Mouse (Mus musculus) limb, embryonic 15.5 days (tissue): ENCODE measurements around the gene Ap3s2. TPM values are rescaled to one million over a fixed set of nuclear protein-coding genes. Genes with fewer than 3 reads are reported as not detected.
A peak's percentile ranks its signal among the peaks of the same experiment; 100 is the strongest.

ENCODE experiments used
- ATAC-seq: fragments of 200-750 bp; cut with Nextera tagmentation; 2 replicates; pipeline ENCODE4 v1.8.0; 2017; ENCODE audit warnings: low read depth, moderate TSS enrichment; ENCODE audit not compliant: insufficient number of reproducible peaks, low FRiP score, low TSS enrichment
- H3K27ac ChIP-seq: fragments of 300-500 bp; sonication (generic); 2 replicates; pipeline ENCODE4 v1.5.1; 2015; ENCODE audit warnings: moderate library complexity, mild to moderate bottlenecking, inconsistent platforms
- H3K27me3 ChIP-seq: fragments of 300-500 bp; sonication (generic); 2 replicates; pipeline ENCODE4 v1.6.1; 2015; ENCODE audit warnings: inconsistent platforms
- H3K36me3 ChIP-seq: fragments of 300-500 bp; sonication (generic); 2 replicates; pipeline ENCODE4 v1.6.1; 2015; ENCODE audit warnings: inconsistent platforms
- H3K4me1 ChIP-seq: fragments of 300-500 bp; sonication (generic); 2 replicates; pipeline ENCODE4 v1.6.1; 2015; ENCODE audit warnings: inconsistent platforms
- H3K4me2 ChIP-seq: fragments of 300-500 bp; sonication (generic); 2 replicates; pipeline ENCODE4 v1.6.1; 2015; ENCODE audit warnings: mild to moderate bottlenecking, inconsistent platforms
- H3K4me3 ChIP-seq: fragments of 300-500 bp; sonication (generic); 2 replicates; pipeline ENCODE4 v1.5.1; 2015; ENCODE audit warnings: mild to moderate bottlenecking, inconsistent platforms
- H3K9ac ChIP-seq: fragments of 300-500 bp; sonication (generic); 2 replicates; pipeline ENCODE4 v1.6.1; 2015; ENCODE audit warnings: inconsistent platforms
- H3K9me3 ChIP-seq: fragments of 300-500 bp; sonication (generic); 2 replicates; pipeline ENCODE4 v1.6.1; 2016; ENCODE audit warnings: inconsistent platforms
- WGBS: fragments of 180-500 bp; shearing (Covaris S2); methylation state at CpG from one replicate; pipeline ENCODE4 v1.1.7; 2015; 5-methylcytosine and 5-hydroxymethylcytosine counted together
- polyA plus RNA-seq: library from polyadenylated mRNA; unstranded; fragments of >200 nt; fragmentation: Nextera tagmentation; extraction: Ambion mirVana; gene quantifications from 2 replicates; pipeline ENCODE4 v1.2.1, GENCODE M21; 2015

The Ap3s2 gene
- polyA plus RNA-seq, 1 experiment from 2014 or later: 25.7 TPM

DNA sequence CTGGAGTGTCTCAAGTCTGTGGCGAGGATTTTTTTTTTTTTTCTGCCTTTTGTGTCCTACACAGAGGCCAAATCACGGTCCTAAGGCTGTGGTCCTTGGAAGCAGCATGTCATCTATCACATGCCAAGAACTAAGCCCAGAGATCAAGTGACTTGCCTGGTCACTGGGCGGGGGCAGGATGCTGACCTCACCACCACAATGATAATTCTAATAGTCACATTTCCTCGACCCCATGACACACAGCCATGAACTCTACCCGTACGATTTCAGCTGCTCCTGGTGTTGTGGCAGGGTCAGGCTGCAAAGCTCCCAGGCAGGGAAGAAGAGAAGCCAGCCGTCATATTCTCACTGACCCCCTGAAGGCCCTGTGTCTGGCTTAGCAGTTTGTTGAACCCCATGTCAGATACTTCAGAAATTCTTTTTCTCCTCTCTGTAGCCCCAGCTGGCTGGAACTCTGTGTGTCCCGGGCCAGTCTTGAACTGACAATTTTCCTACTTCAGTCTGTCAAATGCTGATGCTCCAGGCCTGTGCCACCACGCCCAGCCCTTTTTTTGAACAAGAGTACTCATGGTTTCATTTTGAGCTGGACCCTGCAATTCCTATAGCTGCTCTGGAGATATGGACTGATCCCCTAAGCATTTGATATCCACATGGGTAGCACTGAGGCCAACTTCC lies 61.4 kb downstream of the Ap3s2 start:
- Histone ChIP-seq H3K4me2 (no peak overlapping the region), H3K9ac (no peak overlapping the region), H3K4me3 (no peak overlapping the region), H3K27me3 (no peaks in the 10 kb centered on the region), H3K27ac (no peak overlapping the region), H3K36me3 (no peaks in the 10 kb centered on the region), H3K4me1 (peaks cover 25% of the 10 kb centered on the region), H3K9me3 (no peaks in the 10 kb centered on the region)
- no peak for ATAC-seq
- WGBS: 68% methylated on average over 9 of the region's 9 CpGs

DNA sequence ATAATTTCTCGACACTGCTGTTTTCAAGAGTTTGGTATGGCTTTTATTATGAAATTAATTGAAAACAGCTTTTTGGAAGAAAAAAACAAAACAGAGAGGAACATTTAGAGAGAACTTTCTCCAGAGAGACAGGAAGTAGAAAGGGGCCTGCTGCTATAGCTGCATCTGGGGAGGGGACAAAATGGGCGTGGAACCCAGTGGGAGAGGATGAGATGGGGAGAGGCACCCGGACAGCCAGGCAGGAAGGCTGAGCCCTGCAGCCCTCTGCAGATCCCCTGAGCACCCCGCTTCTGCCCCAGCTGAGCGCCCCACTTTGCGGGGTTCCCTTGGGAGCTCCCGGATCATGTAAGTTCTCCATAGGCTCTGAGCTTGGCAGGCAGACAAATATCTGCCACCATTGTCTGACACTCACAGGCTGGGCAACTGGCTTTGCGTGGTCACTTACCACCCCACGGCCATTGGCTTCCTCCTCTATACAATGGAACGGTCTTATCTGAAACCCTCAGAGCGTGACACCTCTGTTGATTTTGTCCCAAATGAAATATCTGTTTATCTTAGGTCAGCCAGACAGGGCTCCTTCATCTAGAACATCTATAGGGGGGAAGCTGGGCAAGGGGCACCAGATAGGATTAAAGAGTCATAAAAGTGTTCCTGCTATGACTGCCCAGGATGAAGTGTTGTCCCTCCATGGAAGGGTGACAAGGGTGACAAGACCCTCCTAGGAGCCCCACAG lies 62.1 kb downstream of the Ap3s2 start:
- Histone ChIP-seq H3K27ac (peak overlapping the region; percentile 72), H3K4me1 (peaks cover 25% of the 10 kb centered on the region), H3K4me3 (no peak overlapping the region; the same call in 1 of the 2 replicates), H3K9ac (no peak overlapping the region), H3K36me3 (no peaks in the 10 kb centered on the region), H3K4me2 (0 out of 2 replicates have a peak overlapping the region, but pooled peaks have one; percentile 10), H3K27me3 (no peaks in the 10 kb centered on the region), H3K9me3 (no peaks in the 10 kb centered on the region)
- 54% methylated on average over 11 of the region's 11 CpGs for WGBS
- no peak for ATAC-seq

DNA sequence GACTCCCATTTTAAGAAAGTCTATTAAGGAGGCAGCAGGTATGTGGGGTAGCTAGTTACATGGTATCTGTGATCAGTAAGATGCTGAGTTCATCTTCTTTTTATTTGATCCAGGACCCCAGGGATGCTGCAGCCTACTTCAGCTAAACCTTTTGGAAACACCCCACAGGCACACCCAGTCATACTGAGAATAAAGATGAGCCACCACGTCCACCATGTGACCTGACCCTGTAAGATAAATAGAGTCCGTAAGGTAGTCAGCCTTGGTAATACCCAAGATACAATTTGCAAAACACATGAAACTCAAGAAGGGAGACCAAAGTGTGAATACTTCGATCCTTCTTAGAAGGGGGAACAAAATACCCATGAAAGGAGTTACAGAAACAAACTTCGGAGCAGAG lies 64.1 kb downstream of the Ap3s2 start:
- Histone ChIP-seq H3K36me3 (no peaks in the 10 kb centered on the region), H3K9ac (no peak overlapping the region), H3K4me3 (no peak overlapping the region), H3K27ac (no peak overlapping the region), H3K4me2 (no peak overlapping the region), H3K4me1 (peaks cover 25% of the 10 kb centered on the region), H3K9me3 (no peaks in the 10 kb centered on the region), H3K27me3 (no peaks in the 10 kb centered on the region)
- no peak for ATAC-seq
- 84% methylated on average over 4 of the region's 4 CpGs for WGBS

DNA sequence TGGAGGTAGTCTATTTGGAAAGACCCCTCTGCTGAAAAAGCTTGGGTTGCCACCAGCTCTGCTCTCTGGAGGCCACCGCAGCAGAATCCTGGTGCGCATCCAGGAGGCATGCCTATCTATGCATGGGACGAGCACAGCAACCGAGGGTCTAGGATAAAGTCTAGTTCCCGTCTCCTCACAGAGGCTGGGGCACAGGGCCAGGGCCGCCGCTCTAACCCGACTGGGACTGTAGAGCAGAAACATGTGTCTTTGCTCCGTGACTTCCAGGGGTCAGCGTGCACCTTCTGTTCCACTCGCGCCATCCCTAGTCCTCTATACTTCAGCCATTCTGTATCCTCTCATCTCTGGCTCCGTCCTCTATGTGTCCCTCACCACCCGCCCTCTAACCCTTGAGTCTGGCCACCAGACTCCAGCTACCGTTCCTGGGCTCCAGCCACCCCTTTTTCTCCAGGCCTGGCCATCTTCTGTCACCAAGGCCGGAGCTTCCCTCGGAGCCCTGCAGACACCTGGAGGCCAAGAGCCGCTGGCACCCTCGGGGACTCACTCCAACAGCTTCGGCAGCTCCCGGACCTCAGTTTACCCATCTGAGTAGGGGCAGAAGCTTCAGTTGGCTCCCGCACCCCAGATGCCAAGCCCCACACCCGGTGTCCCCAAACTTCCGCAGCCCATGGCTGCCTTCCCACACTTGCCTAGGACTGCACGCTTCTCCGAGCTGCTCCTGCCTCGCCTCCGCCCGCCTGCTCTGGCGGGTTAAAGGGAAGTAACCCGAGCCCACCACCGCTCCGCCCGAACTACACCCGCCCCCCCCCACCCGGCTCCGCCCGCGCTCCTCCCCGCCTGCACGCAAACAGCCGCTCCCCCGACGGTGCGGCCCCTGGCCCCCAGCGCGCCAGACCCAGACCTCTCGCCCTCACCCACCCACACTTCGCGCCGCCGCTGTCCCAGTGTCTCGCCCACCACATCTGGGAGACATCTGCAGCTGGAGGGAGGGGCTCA lies 72.7 kb downstream of the Ap3s2 start:
- Histone ChIP-seq H3K9ac (peak overlapping the region; percentile 43), H3K4me2 (peak overlapping the region; percentile 83), H3K27ac (peak overlapping the region; percentile 54), H3K27me3 (no peaks in the 10 kb centered on the region), H3K36me3 (no peaks in the 10 kb centered on the region), H3K4me1 (peaks cover 28% of the 10 kb centered on the region), H3K9me3 (no peaks in the 10 kb centered on the region), H3K4me3 (peak overlapping the region; percentile 51)
- ATAC-seq: peak; percentile 80
- 7% methylated on average over 50 of the region's 53 CpGs for WGBS

DNA sequence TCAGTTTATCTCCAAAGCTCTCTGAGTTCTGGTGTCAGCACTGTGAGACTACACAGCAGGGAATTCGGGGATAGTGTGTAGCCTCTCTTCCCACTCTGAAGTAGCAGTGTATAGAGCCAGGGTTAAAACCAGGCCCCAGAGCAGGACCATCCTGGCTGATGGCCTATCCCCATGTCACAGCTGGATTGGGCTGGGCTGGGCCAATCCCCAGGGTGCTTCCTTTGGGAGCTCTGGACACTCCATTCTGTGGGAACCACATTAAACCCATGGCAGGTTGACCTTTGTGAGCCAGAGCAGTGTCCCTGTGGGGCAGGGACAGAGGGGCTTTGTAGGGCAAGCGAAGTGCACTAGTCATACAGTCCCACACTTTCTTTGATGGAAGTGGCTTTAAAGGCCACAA lies 74.1 kb downstream of the Ap3s2 start:
- ATAC-seq: no peak
- whole genome bisulfite sequencing: 85% methylated on average over 2 of the region's 2 CpGs
- Histone ChIP-seq H3K4me2 (no peak overlapping the region), H3K36me3 (peaks cover 3% of the 10 kb centered on the region; the same call in 1 of the 2 replicates), H3K4me3 (no peak overlapping the region), H3K27ac (no peak overlapping the region), H3K4me1 (peaks cover 35% of the 10 kb centered on the region), H3K9me3 (no peaks in the 10 kb centered on the region), H3K27me3 (no peaks in the 10 kb centered on the region), H3K9ac (no peak overlapping the region)

DNA sequence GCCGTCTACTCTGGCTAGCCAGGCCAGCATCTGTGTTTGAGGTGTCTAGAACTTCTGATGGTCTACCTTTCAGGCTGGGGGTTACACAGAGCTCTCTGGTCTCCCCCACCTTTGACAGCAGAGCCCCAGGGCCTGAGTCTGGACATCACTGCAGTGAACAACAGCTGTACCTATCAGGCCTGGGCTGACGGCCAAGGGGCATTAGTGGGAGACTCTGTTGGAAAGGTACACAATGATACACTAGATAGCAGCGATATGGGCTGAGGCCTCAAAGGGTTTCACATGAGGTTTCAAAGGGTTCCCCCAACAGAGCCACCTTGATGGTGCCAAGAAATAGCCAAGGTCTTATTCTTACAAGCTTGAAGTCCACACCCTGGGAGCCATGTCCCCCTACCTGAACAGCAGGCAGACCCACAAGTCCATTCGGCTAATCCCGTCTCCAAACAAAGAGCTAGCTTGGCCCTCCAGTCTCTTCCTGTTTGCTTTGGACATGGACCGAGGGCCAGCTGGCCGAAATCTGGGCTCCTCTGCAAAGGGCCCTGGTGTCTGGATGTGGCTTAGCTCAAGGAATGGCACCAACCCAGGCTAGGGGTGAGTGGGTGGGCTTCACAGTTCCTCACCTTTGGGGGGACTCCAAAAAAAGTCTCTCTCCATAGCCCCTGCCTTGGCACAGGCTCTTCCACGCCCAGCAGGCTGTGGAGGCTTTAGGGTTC lies 76.2 kb downstream of the Ap3s2 start:
- no peak for ATAC-seq
- H3K4me1 ChIP-seq: peaks cover 29% of the 10 kb centered on the region
- peaks cover 15% of the 10 kb centered on the region for H3K36me3 ChIP-seq
- no peaks in the 10 kb centered on the region for H3K27me3 ChIP-seq
- H3K4me3 ChIP-seq: no peak overlapping the region
- no peak overlapping the region for H3K27ac ChIP-seq
- no peak overlapping the region for H3K9ac ChIP-seq
- 86% methylated on average over 8 of the region's 8 CpGs for WGBS
- H3K9me3 ChIP-seq: no peaks in the 10 kb centered on the region
- no peak overlapping the region for H3K4me2 ChIP-seq

DNA sequence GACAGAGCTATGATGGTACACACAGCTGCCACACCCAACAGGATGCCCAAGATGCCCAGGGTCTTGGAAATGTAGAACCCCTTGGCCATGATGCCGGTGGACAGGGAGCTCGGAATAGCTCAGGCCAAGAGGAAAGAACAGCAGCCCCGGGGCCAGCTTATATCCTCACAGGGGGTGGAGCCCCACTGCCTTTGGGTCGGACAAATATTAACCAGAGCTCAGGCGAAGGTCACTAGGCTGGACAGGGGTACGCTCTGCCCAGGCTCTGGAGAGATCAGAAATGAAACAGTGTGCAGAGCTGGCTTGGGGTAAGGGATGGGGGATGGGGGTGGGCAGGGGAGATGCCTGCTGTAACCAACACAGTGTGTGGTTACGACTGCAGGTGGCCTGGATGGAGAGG lies 78.3 kb downstream of the Ap3s2 start:
- Histone ChIP-seq H3K4me1 (peaks cover 25% of the 10 kb centered on the region), H3K4me3 (no peak overlapping the region), H3K27me3 (no peaks in the 10 kb centered on the region), H3K4me2 (no peak overlapping the region), H3K9ac (no peak overlapping the region), H3K36me3 (peaks cover 28% of the 10 kb centered on the region), H3K27ac (no peak overlapping the region), H3K9me3 (no peaks in the 10 kb centered on the region)
- WGBS: 64% methylated on average over 7 of the region's 7 CpGs
- no peak for ATAC-seq

DNA sequence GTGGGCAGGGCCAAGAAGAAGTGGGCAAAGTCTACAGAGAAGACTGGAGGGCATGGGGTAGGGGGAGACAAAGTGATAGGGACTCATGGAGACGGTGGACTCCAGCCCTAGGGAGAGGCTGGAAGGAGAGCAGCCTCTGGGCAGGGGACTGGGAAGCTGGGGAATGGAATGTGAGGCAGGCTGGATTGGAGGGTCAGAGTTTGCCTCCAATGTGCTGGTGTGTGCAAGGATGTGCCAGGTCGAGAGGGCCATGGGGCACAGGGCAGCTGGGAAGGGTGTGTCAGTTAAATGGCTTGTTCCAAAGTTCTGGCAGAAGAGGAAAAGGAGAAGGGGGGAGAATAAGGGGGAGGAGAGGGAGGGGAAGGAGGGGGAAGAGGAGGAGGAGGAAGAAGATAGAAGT lies 83.2 kb downstream of the Ap3s2 start:
- peaks cover 55% of the 10 kb centered on the region for H3K36me3 ChIP-seq
- H3K4me1 ChIP-seq: peaks cover 2% of the 10 kb centered on the region; the same call in 1 of the 2 replicates
- H3K4me3 ChIP-seq: no peak overlapping the region
- no peak overlapping the region for H3K27ac ChIP-seq
- H3K4me2 ChIP-seq: no peak overlapping the region
- 76% methylated on average over 2 of the region's 2 CpGs for WGBS
- H3K9ac ChIP-seq: no peak overlapping the region
- no peaks in the 10 kb centered on the region for H3K27me3 ChIP-seq
- no peaks in the 10 kb centered on the region for H3K9me3 ChIP-seq
- no peak for ATAC-seq

DNA sequence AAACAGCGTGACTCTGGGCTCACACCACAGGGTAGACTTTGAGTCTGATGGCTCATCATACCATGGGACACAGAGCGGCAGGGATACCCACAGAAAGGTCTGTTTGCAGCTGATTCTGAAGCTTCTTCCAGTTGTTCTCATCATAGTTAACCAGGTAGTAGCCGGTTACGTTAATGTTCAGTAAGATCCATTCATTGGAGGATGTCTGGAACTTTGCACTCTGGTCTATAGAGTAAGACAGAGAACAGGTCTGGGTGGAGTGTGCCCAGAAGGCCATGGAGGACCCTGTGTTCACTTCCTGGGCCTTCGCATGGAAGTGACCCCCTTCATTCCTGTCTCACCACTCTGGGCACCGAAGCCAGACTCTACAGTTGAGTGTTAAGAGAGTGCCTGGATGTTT lies 85.3 kb downstream of the Ap3s2 start:
- Histone ChIP-seq H3K27ac (no peak overlapping the region), H3K27me3 (no peaks in the 10 kb centered on the region), H3K4me1 (0 out of 2 replicates have a peak, but pooled peaks cover 4% of the 10 kb centered on the region), H3K9ac (no peak overlapping the region), H3K9me3 (no peaks in the 10 kb centered on the region), H3K4me3 (no peak overlapping the region), H3K36me3 (peaks cover 42% of the 10 kb centered on the region), H3K4me2 (no peak overlapping the region)
- ATAC-seq: no peak
- WGBS: 94% methylated on average over 6 of the region's 6 CpGs

DNA sequence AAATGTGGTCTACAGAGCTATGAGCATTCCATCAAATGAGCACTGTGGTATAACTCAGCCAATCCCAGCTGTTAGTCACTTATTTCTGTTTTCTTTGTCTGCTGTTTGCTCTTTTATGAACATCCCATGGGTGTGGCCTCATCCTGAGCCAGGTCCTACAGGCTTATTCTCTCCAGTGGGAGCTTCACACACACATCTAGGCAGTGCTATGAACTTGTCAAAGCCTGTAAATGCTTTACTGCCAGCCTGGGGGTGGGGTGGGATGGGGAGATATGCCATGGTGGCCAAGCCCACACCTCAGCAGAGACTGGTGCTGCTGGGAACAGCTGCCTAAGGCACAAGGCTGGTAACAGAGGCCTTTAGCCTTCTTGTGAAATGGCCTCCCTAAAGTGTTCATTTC lies 87.5 kb downstream of the Ap3s2 start:
- Histone ChIP-seq H3K27me3 (no peaks in the 10 kb centered on the region), H3K4me3 (no peak overlapping the region), H3K36me3 (peaks cover 32% of the 10 kb centered on the region), H3K4me1 (0 out of 2 replicates have a peak, but pooled peaks cover 4% of the 10 kb centered on the region), H3K9me3 (no peaks in the 10 kb centered on the region), H3K4me2 (no peak overlapping the region), H3K9ac (no peak overlapping the region), H3K27ac (no peak overlapping the region)
- ATAC-seq: peak; percentile 35; the same call in 1 of the 2 replicates

DNA sequence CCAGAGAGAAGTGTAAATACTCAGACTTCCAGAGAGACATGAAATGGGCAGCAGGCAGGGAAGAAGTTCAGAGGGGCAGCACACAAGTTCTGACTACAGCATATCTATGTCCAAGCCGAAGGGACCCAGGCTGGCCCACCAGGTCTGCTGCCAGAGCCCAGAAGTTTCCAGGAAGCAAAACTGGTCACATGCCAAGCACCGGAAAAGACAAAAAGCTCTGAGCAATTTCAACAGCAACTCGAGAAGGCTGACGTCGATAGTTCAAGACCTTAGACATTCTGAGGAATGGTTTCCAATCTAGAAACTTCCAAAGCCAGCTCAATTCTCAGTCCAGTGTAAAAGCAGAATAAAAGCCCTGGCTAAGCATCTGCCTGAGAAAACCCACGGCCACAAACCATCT lies 88.9 kb downstream of the Ap3s2 start:
- peaks cover 36% of the 10 kb centered on the region for H3K36me3 ChIP-seq
- peak overlapping the region; percentile 19 for H3K27ac ChIP-seq

More for the DNA sequence above, 88.9 kb downstream of the Ap3s2 start:
- no peak overlapping the region for H3K4me3 ChIP-seq
- no peak overlapping the region for H3K9ac ChIP-seq
- H3K27me3 ChIP-seq: no peaks in the 10 kb centered on the region
- no peaks in the 10 kb centered on the region for H3K9me3 ChIP-seq
- H3K4me2 ChIP-seq: no peak overlapping the region
- 49% methylated on average over 6 of the region's 6 CpGs for WGBS
- no peak for ATAC-seq
- 0 out of 2 replicates have a peak, but pooled peaks cover 4% of the 10 kb centered on the region for H3K4me1 ChIP-seq
